Mouse (Mus musculus): ENCODE results near the gene Nectin3.

Nectin3 gene

DNA sequence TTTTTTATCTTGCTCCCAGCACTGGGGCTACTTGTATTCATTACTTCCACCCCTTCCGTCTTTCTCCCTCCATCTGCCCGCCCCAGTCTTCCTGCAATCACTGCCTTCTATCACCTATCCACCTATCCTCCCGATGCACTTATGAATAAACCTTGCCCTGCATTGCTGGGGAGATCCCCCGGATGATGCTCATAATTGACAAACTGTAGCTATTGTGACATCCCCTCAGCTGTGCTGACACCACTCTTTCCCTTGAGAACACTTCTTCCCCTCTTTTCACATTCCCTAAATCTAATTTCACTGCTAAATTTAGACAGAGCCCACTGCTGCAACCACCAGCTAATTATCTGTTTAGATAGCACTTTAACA lies at the start of gene Nectin3:
TSS of gene Nectin3 (minus strand) at position 105 of the 369 bp plus-strand sequence.
- DNase-seq = no peak

DNA sequence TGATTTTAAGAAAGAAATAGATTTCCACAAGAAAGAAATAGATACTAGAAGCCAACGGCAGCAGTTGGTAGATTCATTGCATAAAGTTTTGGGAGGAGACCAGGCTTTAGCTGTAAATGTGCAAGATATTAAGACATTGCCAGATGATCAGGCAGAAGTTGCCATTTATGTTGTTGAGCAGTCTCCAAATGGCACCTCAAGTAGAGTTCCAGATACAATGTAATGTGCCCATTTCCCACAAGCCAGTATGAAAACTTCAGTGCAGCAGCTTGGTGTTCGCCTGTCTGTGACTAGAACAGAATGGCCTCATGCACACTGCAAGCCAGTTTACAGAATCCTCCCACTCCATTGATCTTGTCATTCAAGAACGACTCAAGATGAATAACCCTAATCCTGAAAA lies 39.8 kb upstream of the Nectin3 start:
- peak; percentile 59 for DNase-seq

DNA sequence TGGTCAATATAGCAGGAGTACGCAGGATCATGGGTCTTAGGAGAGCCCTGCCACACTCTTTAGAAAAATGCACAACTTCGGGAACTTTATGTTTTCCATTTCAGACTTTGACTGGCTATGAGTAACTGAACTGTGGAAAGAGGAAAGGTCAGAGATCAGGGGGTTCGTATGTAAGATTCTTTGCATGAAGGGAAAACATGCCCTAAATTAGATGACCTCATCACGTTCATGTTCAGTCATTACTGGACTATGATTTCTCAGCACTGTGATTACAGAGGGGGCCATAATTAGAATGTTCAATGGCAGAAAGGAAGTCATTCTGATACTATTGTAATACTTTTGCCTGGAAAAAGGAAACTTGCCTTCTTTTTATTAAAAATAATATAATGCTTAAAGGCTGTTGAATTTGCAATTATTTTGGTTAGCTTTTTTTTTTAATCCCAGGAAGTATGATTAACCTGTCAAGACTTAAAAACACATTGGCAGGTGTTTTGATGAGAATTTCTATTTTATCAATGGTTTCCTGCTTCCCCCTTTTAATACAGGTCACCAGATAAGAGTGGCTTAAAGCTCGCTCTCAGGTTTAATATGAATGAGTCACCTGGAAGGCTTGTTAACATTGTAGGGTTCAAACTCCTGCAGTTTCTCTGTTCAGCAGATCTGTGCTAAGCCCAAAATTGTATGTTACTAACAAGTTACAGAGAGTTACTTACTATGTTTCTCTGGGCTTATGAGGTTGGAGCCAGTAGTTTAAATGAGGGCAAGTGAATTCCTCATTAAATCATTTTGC lies 34.3 kb upstream of the Nectin3 start:
- DNase-seq = no peak

DNA sequence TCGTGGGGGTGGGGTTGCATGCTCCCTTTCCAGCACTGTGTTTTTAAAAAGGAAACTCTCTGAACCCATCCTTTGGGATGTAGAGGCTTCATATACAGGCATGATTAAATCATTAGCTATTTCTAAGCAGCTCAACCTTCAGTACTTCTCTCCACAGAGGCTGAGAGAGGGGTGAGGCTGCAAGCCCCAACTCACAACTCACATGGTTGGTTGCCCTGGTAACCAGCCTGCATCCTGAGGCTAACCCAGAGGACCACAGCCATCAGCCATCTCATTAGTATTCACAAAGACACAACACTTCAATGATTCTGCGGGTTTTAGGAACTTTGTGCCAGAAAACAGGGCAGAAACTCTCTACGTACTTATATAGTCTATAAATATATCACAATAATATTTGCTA lies 32.7 kb upstream of the Nectin3 start:
- DNase-seq = no peak

DNA sequence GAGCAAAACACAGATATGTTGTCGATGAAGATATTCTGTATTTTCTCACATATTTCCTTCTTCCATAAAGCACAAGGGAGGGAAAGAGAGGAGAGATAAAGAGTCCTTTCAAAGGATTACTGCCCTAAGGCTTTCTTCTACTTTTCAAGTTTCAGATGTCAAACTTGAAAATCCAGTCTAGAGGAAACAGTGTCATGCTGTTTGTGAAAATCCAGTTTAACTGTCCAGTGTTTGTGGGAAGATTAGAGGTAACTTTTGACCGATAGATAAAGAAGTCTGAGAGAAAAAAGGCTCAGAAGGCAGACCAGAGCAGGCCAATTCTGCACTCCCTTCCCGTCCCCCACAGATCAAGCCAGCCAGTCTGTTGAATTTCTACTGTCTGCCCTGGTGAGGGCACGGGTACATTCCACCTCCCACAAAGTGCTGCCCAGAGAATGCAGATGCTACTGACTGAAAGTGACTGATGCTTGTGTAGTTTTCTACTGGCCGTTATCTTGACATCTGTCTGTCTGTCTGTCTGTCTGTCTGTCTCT lies 22.6 kb upstream of the Nectin3 start:
- no peak for DNase-seq

DNA sequence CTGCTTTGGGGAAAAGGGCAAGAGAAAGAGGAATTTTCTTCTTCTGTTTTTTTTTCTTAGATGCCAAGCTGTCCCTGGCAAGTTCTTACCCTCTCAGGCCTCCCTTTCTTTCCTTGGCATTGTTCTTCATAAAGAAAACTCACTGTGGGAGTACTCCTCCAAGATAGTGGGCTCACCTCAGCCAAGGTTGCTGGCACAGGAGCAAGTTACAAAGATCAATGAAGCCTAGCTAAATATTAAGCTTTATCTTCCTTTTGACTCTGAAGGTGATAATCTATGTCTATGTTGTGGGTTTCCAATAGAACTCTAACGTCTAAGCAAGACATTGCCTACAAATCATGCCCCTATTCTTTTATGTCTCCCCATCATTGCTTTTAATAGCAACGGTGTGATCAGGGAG lies 21.3 kb upstream of the Nectin3 start:
- no peak for DNase-seq

DNA sequence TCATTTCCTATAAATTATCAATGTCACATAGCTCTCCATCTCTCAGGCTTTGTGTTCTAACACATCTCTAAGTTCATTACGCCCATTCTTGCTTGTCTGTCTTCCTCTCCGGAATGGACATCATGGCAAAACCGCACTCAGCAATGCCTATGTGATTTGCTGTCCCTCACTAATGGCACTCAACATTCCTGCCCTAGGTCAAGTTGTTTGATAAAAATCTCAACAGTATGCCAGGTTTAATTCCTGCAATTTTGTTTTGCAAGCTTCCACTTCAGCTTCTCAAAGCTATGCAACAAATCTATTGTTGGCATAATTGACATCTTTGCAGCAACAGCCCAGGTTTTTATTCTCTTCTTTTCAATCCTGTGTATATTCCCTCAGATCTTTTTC lies 9.6 kb upstream of the Nectin3 start:
- DNase-seq = no peak

DNA sequence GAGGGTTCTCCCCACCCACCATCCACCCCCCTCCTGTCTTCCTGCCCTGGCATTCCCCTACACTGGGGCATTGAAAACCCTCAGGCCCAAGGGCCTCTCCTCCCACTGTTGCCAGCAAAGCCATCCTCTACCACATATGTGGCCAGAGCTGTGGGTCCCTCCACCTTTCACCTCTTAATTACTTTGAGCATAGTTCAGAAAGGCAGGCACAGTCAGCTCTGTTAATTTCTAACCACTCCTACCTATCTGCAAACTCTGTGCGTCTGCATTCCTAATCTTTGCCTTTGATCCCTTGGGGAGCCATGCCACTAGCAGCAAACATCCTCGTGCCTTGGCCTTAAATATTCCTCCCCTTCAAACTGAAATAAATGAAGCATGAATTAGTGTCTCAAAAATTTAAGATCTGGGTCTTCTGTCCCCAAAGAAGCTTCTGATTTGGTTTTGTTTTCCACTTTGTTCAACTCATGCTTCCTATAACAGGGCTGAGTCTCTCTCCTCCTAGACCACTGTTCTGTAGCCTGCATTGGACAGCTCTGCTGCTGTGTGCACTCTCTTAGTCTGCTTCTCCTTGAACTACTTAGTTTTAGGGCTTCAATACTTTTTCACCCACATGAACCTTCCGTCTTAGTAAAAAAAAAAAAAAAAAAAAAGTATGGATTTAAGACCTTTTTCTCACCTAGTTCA lies 9.1 kb upstream of the Nectin3 start:
- DNase-seq = no peak

DNA sequence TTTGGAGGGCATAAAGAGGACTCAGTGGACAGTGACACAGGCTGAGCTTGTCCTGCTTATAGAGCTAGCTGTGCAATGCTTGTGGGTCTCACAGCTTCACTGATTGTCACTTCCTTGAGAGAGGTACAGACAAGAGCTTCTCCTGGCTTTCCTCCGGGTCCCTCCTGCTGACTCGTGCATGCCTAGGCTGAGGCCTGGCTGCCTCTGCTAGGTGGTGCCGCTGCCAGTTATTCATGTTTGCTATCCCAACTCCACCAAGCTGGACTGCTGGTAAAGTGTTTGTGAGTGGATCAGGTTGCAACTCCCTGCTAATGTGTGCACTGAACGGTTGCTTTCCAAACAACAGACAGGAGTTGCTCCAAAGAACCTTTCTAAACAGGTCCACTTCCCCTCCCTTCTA lies 5.7 kb upstream of the Nectin3 start:
- no peak for DNase-seq

DNA sequence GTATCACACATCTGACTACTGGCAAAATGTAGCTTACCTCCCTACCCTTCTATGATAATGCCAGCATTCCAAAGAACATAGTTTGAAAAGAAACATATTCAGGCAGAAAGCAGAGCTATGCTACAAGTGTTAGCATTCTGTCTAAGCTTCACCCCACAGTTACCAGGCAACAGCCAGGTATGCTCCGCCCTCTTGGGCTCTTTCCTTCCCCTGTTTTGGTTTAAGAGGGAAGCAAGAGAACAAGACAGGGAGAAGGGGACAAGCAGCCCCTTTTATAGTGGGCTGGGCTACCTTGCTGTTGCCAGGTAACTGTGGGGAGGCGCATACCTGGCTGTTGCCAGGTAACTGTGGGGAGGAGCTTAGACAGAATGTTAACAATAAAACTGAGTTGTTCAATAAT lies 4.0 kb upstream of the Nectin3 start:
- no peak for DNase-seq

DNA sequence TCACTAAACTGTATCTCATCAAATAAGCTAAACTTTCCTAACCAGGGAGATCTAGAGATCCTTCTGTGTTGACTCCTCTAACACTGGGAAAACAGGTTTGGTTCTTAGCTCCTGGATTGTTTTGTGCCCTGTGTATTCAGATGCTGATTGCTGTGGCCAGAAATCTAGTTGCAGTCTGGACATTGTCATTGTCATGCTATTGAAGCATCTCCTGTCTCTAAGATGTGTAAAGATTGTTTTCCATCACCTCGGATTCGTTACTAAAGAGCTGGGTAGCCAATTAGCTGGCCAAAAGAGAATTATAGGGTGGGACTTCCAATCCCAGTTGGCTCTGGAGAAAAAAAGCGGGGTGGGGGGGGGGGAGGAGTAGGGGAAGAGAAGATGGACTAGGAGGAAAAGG lies 2.4 kb upstream of the Nectin3 start:
- no peak for DNase-seq

DNA sequence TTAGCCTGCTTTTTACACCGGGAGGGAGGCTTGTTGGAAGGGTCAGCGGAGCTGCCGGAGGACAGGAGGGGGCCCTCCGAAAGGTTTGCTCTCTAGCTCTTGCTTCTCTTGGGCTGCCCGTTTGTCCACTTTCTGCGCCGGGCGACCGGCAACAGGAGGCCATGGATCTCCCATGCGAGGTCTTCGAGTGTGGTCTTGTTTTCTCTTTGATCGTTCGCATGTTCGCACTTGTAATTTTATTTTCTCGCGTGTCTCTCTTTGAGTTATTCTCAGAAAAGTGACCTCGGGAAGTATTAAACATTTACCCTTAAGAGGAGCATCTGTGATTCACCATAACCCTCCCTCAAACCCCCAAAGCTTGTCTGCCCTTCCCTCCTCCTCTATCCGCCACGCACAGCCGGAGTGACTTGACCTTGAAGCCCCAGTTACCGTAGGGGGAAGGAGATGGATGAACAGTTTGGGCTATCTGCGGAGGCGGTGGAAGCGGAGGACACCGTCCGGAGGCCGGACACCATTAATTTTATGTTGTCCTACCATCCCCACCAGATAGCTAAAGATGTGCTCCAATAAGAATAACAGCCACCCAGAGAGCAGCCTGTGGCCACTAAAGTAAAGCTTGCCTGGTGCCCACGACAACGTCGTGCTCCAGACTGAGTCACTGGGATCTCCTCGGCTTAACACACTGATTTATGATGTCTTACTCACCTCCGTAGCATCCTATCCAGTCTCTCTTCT lies 472 bp downstream of the Nectin3 start:
- DNase-seq = peak; percentile 32

DNA sequence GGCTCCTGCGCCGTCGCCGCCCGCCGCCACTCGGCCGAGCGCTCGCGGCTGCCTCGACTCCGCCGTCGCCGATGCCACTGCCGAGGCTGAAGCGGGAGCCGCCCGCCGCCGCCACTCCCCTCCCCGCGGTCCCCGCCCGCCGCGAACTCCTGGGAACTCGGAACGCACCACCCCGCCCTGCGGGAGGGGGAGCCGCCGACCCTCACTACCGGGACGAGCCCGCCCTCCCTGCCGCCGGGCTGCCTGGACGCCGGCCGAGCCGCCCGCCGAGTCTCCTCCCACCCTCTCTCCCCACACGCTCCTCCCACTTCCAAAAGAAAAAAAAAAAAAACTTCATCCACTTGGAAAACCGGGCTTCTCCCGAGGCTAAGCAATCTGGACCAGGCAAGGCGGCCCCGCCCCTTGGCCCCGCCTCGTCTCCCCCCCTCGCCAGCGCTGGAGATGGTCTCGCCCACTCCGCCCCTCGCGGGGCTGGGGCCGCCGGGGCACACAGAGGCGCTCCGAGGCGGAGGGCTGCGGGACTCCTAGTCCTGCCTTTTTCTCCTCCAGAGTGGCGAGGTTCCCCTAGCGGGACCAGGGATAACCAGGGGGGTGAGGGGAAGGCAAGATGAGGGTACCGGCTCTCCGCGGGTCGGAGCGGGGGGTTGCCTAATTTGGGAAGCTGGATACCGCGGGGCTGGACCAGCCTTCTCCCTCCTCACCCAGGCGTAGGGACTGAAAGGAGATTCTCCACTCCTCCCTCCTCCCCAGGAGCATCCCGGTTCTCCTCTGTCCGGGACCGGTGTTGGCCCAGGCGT lies 1.2 kb downstream of the Nectin3 start:
- DNase-seq = peak; percentile 90

DNA sequence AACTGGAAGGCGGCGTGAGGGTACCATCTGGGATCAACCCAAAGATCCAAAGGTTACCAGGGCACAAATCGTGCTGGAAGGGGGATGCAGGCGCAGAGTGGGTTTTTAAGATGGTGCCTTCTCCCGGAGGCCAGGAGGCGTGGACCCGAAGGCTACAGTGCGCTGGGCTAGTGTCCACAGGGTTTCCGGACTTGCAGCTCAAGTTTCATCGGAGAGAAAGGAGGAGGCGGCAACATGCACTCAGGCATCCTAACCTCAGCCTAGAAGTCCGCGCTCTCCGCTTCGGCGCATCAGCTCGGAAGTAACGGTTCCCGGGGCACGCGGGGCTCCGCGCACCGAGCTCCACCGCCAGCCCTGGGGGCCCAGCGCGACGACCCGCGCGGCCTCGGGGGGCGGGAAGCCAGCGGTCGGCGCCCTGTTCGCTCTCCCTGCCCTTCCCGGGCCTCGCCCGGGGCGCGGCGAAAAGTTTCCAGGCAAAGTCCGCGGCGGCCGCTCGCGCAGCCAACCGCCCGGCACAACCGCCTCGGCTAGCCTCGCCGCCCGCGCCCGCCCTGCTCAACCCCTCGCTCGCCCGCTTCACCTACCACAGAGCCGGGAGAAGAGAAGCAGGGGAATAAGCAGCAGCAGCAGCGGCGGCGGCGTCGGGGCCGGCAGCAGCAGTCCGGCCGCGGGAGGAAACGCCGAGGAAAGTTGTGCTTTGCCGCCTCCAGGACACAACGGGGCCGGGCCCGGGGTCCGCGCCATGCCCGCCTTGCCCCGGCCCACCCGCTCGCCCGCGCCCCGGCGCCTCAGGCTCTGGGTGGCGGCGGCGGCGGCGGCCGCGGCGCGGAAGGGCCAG lies 2.1 kb downstream of the Nectin3 start:
- DNase-seq = no peak

DNA sequence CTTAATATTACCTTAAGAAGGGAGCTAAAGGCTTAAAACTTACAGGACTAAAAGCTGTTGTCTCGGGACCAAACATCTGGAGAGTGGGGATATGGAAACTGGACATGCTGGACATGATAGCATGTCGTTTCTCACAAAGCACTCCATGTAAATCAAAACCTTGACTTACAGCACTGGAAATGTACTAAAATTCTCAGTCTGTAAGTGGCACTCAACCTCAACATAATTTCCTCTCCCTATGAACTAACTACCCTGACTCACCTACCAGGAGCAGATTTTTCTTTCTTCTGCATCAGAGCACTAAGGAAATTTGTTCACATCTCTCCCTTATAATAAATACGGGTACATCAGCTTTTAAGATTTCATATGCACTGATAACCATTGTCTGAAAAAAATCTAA lies 3.1 kb downstream of the Nectin3 start:
- DNase-seq = no peak

DNA sequence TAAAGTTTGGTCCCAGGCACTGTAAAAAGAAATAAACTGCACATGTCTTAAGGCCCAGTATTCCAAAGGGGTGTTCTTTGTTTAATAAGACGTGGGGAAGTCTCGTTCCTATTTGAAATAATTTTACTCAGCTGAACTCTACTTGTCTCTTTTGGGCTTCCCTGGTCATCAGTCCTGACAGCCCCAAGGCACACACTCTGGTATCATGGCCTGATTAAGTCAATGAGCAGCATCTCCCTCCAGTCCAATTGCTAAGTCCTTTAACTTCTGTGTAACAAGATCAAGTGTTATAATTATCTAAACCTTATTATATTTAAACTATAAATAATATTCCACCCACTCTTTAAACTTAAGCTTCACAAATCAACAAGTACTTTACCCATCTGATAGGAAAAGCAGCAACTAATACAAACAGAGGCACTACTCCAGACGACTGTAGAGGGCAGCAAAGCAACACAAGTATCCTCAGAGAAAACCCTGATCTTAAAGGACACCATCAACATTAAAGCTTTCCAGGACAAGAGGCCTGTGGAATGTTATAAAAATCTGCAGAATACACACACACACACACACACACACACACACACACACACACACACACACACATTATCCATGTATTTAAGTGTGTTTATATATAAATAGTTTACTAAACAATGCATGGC lies 10.8 kb downstream of the Nectin3 start:
- peak; percentile 52 for DNase-seq

DNA sequence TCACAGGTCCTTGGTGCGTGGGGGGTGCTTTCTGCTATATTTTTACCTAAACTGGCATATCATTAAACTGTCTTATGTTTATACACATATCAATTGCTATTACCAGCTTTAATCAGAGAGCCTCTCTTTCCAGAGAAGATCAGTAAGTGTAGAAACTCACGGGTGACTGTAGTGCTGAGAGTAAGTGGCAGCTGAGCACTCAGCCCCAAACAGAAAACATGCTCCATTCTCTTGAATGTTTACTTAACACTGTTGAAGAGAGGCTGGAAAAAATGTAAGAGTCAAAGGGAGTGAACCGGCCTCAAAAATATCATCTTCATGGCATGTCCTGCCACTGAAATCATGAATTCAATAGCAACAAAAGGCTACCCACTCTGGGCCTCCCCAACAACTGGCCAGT lies 21.0 kb downstream of the Nectin3 start:
- DNase-seq = no peak

DNA sequence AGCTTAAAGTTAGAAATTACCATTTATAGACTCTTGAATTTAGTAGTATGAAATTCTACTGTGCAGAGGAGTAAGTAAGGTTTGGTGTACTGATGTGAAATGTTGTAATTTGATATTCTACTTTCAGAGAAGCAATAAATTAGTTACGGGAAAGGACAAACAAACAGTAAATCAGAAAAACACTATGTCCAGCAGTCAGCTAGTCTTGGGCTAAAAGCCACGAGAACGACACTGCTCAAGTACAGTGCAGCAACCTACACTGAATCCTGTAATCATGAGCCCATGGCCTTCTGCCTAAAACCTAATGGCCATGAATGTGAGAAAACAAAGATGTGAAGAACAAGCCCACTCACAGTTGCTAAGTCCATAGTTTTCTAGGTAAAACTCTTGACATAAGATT lies 46.9 kb downstream of the Nectin3 start:
- no peak for DNase-seq

DNA sequence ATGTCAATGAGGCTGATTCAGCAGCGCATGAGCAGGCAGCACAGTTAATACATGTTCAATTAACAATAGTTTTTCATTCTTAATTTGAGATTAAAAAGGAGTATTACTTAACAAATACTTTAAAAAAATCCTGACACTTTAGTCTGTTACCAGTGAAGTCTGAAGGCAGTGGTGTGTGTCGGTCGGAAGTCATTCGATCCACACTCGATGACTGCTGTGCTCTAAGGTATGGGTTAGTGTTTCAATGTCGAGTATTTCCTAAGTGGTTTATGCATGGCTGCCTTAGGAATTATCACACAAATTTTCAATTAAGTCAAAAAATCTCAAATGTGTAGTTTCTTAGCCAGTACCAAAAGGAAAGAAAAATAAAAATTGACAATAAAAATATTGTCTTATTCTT lies 49.3 kb downstream of the Nectin3 start:
- no peak for DNase-seq

DNA sequence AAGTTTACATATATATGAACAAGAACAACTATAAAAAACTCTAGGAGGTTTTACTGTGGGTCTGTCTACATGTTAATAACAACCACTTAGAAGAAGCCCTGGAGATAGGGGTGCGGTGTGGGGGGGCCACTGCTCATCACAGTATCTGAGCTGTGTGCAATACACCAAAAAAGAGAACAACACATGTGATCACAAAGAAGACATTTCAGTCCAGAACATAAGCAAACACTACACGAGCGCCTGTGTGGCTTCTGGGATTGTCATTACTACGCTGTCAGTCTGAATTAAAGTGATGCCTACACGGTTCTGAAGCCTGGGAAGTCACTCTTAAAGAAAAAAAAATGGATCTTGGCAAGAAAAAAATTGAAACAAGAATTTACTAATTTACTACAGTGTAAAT lies 67.0 kb downstream of the Nectin3 start:
- no peak for DNase-seq

DNA sequence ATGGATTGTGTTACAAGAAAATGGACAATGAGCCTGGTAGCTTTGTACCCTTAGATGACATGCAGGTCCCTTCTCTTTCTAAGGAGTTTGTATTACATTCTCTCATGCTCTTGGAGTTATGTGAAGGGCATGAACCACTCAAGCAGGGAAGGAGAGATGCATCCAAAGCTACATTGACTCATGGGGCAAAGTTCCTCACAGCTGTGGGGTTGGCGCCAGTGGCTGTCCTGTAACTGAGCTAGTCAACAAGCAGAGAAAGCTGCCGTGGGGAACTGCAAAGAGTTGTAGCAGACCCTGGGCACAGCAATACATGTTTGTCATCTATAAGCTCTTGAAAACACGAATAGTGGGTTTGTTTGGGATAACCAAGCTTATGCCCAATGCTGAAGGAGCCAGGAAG lies 82.1 kb downstream of the Nectin3 start:
- DNase-seq = no peak

DNA sequence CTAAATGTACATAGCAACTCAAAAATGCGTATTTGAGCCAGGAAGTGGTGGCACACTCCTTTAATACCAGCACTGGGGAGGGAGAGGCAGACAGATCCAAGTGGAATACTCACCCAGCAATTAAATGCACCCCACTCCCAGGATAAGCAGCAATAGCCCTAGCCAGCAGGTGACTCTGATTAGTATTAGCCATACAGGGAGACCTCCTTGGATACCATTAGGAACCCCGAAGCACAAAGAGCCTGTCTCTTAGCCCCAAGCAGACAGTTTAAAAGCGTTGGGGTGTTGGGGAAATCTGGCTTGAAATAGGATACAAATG lies 87.6 kb downstream of the Nectin3 start:
- DNase-seq = no peak
